Mouse (Mus musculus) C2C12 (cell line): ENCODE results near the gene Dppa5a.

Experiments used
- CTCF ChIP-seq: IDR thresholded peaks from one replicate; pipeline ENCODE4 v1.5.1; 2011; ENCODE audit not compliant: control insufficient read depth, insufficient read depth, insufficient read length
- FOSL1 ChIP-seq: IDR thresholded peaks from one replicate; pipeline ENCODE4 v1.8.0; 2011; ENCODE audit warnings: mild to moderate bottlenecking, low read length; ENCODE audit not compliant: poor library complexity, insufficient read depth, severe bottlenecking
- MAX ChIP-seq: IDR thresholded peaks from one replicate; pipeline ENCODE4 v1.6.1; 2011; ENCODE audit warnings: mild to moderate bottlenecking, control low read depth

DNA sequence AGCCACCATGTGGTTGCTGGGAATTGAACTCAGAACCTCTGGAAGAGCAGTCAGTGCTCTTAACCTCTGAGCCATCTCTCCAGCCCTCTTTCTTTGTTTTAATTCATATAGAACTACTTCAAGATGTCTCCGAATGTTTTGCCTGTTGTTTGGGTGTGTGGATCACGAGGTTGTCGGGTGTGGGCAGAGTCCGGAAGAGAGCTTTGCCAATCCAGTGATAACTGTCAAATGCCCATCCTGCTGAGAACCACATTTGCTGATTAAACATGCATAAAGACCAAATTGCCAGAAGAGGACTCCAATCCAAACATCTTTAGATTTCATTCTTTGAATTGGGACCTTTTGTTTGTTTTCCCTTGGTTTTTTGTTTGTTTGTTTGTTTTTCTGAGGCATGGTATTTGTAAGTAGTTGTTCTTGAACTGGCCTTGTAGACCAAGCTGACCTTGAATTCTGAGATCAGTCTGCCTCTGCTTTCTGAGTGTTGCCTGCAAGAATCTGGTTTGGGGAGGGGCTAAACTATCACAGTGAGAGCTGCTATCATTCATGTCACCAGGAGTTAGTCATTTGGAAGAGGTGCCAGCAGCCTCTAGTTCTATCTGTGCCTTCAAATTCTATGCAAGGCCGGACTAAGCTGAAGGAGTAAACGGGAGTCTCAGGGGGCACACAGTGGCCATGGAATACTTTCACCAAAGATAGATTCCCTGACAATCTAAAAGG, 16.3 kb downstream of the Dppa5a start:
- TF ChIP-seq CTCF (no peak), MAX (no peak), FOSL1 (no peak)
